Mouse (Mus musculus): ENCODE measurements around the gene Vinac1. TPM values are rescaled to one million over a fixed set of nuclear protein-coding genes. Genes with fewer than 3 reads are reported as not detected.

Gene Vinac1
- polyA plus RNA-seq, 1 experiment from 2014 or later = 0.20 TPM

- peak within 1 kb of the TSS; percentile 64 for H3K27ac ChIP-seq
- WGBS = 2% methylated on average over 57 of the region's 62 CpGs
- peak; percentile 97 for ATAC-seq (ENCODE audit: borderline replicate concordance, extremely low read depth, low FRiP score, low TSS enrichment)
- peak within 1 kb of the TSS; percentile 79 for H3K9ac ChIP-seq
- peak within 1 kb of the TSS; percentile 82 for H3K4me2 ChIP-seq
- H3K4me1 ChIP-seq = peaks cover 19% of the 10 kb centered on the region; the same call in 1 of the 2 replicates
- H3K27me3 ChIP-seq = no peaks in the 10 kb centered on the region
- H3K9me3 ChIP-seq = no peaks in the 10 kb centered on the region
- no peaks in the 10 kb centered on the region for H3K36me3 ChIP-seq
- peak within 1 kb of the TSS; percentile 93 for H3K4me3 ChIP-seq
Measured at GRCm38 (mm10) chr2:129065437-129066282, 17.7 kb upstream of the Vinac1 start, which contains the start of gene Ttl. Ttl (plus strand) TSS chr2:129065942.

- H3K27me3 ChIP-seq = no peaks in the 10 kb centered on the region
- H3K4me2 ChIP-seq = no peak overlapping the region
- H3K4me3 ChIP-seq = no peak overlapping the region
- H3K9ac ChIP-seq = no peak overlapping the region
- no peak for ATAC-seq (ENCODE audit: borderline replicate concordance, extremely low read depth, low FRiP score, low TSS enrichment)
- 0 out of 2 replicates have a peak, but pooled peaks cover 7% of the 10 kb centered on the region for H3K4me1 ChIP-seq
- no peak overlapping the region for H3K27ac ChIP-seq
- H3K9me3 ChIP-seq = no peaks in the 10 kb centered on the region
- WGBS = 69% methylated on average over 10 of the region's 10 CpGs
- H3K36me3 ChIP-seq = no peaks in the 10 kb centered on the region
Measured at GRCm38 (mm10) chr2:129061456-129062059, 13.6 kb upstream of the Vinac1 start.

- no peaks in the 10 kb centered on the region for H3K27me3 ChIP-seq
- H3K4me1 ChIP-seq = no peaks in the 10 kb centered on the region
- 90% methylated on average over 6 of the region's 6 CpGs for WGBS
- ATAC-seq (ENCODE audit: borderline replicate concordance, extremely low read depth, low FRiP score, low TSS enrichment) = no peak
- H3K4me2 ChIP-seq = no peak overlapping the region
- H3K36me3 ChIP-seq = no peaks in the 10 kb centered on the region
- no peak overlapping the region for H3K4me3 ChIP-seq
- H3K9ac ChIP-seq = no peak overlapping the region
- H3K27ac ChIP-seq = no peak overlapping the region
- no peaks in the 10 kb centered on the region for H3K9me3 ChIP-seq
Measured at GRCm38 (mm10) chr2:129057920-129058361, 10.0 kb upstream of the Vinac1 start.

GRCm38 (mm10) chr2:129057256-129057655 lies 9.3 kb upstream of the Vinac1 start:
- Histone ChIP-seq H3K27ac (no peak overlapping the region), H3K4me3 (no peak overlapping the region), H3K4me1 (no peaks in the 10 kb centered on the region), H3K36me3 (no peaks in the 10 kb centered on the region), H3K9me3 (no peaks in the 10 kb centered on the region), H3K4me2 (no peak overlapping the region), H3K9ac (no peak overlapping the region), H3K27me3 (no peaks in the 10 kb centered on the region)
- 94% methylated on average over 8 of the region's 8 CpGs for WGBS
- ATAC-seq (ENCODE audit: borderline replicate concordance, extremely low read depth, low FRiP score, low TSS enrichment) = no peak

- Histone ChIP-seq H3K4me3 (no peak overlapping the region), H3K9ac (no peak overlapping the region), H3K9me3 (no peaks in the 10 kb centered on the region), H3K27ac (no peak overlapping the region), H3K36me3 (no peaks in the 10 kb centered on the region), H3K4me2 (no peak overlapping the region), H3K4me1 (no peaks in the 10 kb centered on the region), H3K27me3 (no peaks in the 10 kb centered on the region)
- no peak for ATAC-seq (ENCODE audit: borderline replicate concordance, extremely low read depth, low FRiP score, low TSS enrichment)
- 43% methylated on average over 9 of the region's 9 CpGs for WGBS
Measured at GRCm38 (mm10) chr2:129056597-129056996, 8.6 kb upstream of the Vinac1 start.

GRCm38 (mm10) chr2:129055741-129056140 lies 7.8 kb upstream of the Vinac1 start:
- no peaks in the 10 kb centered on the region for H3K4me1 ChIP-seq
- H3K36me3 ChIP-seq = no peaks in the 10 kb centered on the region
- H3K27me3 ChIP-seq = no peaks in the 10 kb centered on the region
- no peak overlapping the region for H3K4me2 ChIP-seq
- no peaks in the 10 kb centered on the region for H3K9me3 ChIP-seq
- no peak for ATAC-seq (ENCODE audit: borderline replicate concordance, extremely low read depth, low FRiP score, low TSS enrichment)
- no peak overlapping the region for H3K27ac ChIP-seq
- H3K9ac ChIP-seq = no peak overlapping the region
- 79% methylated on average over 6 of the region's 6 CpGs for WGBS
- no peak overlapping the region for H3K4me3 ChIP-seq

- Histone ChIP-seq H3K4me2 (no peak overlapping the region), H3K4me3 (no peak overlapping the region), H3K9me3 (no peaks in the 10 kb centered on the region), H3K27ac (no peak overlapping the region), H3K9ac (no peak overlapping the region), H3K36me3 (no peaks in the 10 kb centered on the region), H3K4me1 (no peaks in the 10 kb centered on the region), H3K27me3 (no peaks in the 10 kb centered on the region)
- 61% methylated on average over 4 of the region's 4 CpGs for WGBS
- ATAC-seq (ENCODE audit: borderline replicate concordance, extremely low read depth, low FRiP score, low TSS enrichment) = no peak
Measured at GRCm38 (mm10) chr2:129052451-129052983, 4.5 kb upstream of the Vinac1 start.

- H3K4me1 ChIP-seq = 0 out of 2 replicates have a peak, but pooled peaks cover 5% of the 10 kb centered on the region
- no peaks in the 10 kb centered on the region for H3K36me3 ChIP-seq
- 71% methylated on average over 4 of the region's 4 CpGs for WGBS
- no peaks in the 10 kb centered on the region for H3K9me3 ChIP-seq
- H3K9ac ChIP-seq = no peak overlapping the region
- H3K4me3 ChIP-seq = no peak overlapping the region
- H3K27ac ChIP-seq = peak overlapping the region; percentile 24; the same call in 1 of the 2 replicates
- no peaks in the 10 kb centered on the region for H3K27me3 ChIP-seq
- no peak overlapping the region for H3K4me2 ChIP-seq
- no peak for ATAC-seq (ENCODE audit: borderline replicate concordance, extremely low read depth, low FRiP score, low TSS enrichment)
Measured at GRCm38 (mm10) chr2:129046846-129047196, 1.2 kb downstream of the Vinac1 start.

GRCm38 (mm10) chr2:129046172-129046845 lies 1.7 kb downstream of the Vinac1 start:
- peak; percentile 39; the same call in 1 of the 2 replicates for ATAC-seq (ENCODE audit: borderline replicate concordance, extremely low read depth, low FRiP score, low TSS enrichment)
- no peaks in the 10 kb centered on the region for H3K27me3 ChIP-seq
- H3K9me3 ChIP-seq = no peaks in the 10 kb centered on the region
- 41% methylated on average over 6 of the region's 6 CpGs for WGBS
- H3K36me3 ChIP-seq = no peaks in the 10 kb centered on the region
- H3K27ac ChIP-seq = peak overlapping the region; percentile 24; the same call in 1 of the 2 replicates
- no peak overlapping the region for H3K4me3 ChIP-seq
- H3K9ac ChIP-seq = no peak overlapping the region
- H3K4me2 ChIP-seq = no peak overlapping the region
- 0 out of 2 replicates have a peak, but pooled peaks cover 5% of the 10 kb centered on the region for H3K4me1 ChIP-seq

- no peak for ATAC-seq (ENCODE audit: borderline replicate concordance, extremely low read depth, low FRiP score, low TSS enrichment)
- WGBS = 26% methylated on average over 6 of the region's 6 CpGs
- Histone ChIP-seq H3K27ac (no peak overlapping the region), H3K9me3 (no peaks in the 10 kb centered on the region), H3K9ac (no peak overlapping the region), H3K4me1 (peaks cover 16% of the 10 kb centered on the region), H3K4me2 (no peak overlapping the region), H3K4me3 (no peak overlapping the region), H3K27me3 (peaks cover 28% of the 10 kb centered on the region), H3K36me3 (no peaks in the 10 kb centered on the region)
Measured at GRCm38 (mm10) chr2:129040567-129040966, 7.4 kb downstream of the Vinac1 start.

- peak; percentile 42; the same call in 1 of the 2 replicates for ATAC-seq (ENCODE audit: borderline replicate concordance, extremely low read depth, low FRiP score, low TSS enrichment)
- Histone ChIP-seq H3K9me3 (no peaks in the 10 kb centered on the region), H3K36me3 (no peaks in the 10 kb centered on the region), H3K4me1 (peaks cover 16% of the 10 kb centered on the region), H3K4me2 (peak overlapping the region; percentile 85), H3K27me3 (peaks cover 28% of the 10 kb centered on the region), H3K4me3 (peak overlapping the region; percentile 37), H3K9ac (peak overlapping the region; percentile 5; the same call in 1 of the 2 replicates), H3K27ac (no peak overlapping the region)
- 3% methylated on average over 59 of the region's 62 CpGs for WGBS
Measured at GRCm38 (mm10) chr2:129038937-129039631, 8.9 kb downstream of the Vinac1 start.
